Mouse (Mus musculus) heart, adult 8-10 months (tissue): Measurements from ENCODE around the gene Irf3. TPM values are rescaled to one million over a fixed set of nuclear protein-coding genes. Genes with fewer than 3 reads are reported as not detected.
A peak's percentile ranks its signal among the peaks of the same experiment; 100 is the strongest.

Source experiments
- DNase-seq: peaks from one replicate; pipeline ENCODE4 v3.0.0; 2022; ENCODE audit warnings: low spot score
- total RNA-seq, 4 experiments: library from RNA; stranded (reverse); gene quantifications; 2 replicates each; pipeline ENCODE4 v1.2.4; 2022

Irf3 gene
- total RNA-seq, result 10 to 100 TPM; 23.2 to 31.9 (median 27.0) TPM

GRCm38 (mm10) chr7:44997231-44997939, at the start of gene Irf3:
Gene Irf3, plus strand, starts transcription at chr7:44997648.
- peak; percentile 99 for DNase-seq

GRCm38 (mm10) chr7:44949922-44950321, 47.5 kb upstream of the Irf3 start:
- no peak for DNase-seq

- peak; percentile 80 for DNase-seq
Measured at GRCm38 (mm10) chr7:44951960-44952359, 45.5 kb upstream of the Irf3 start.

GRCm38 (mm10) chr7:44952611-44953306, 44.7 kb upstream of the Irf3 start:
- DNase-seq, result peak; percentile 94

- no peak for DNase-seq
Measured at GRCm38 (mm10) chr7:44953561-44953960, 43.9 kb upstream of the Irf3 start.

- no peak for DNase-seq
Measured at GRCm38 (mm10) chr7:44954091-44954885, 43.2 kb upstream of the Irf3 start.

- DNase-seq, result no peak
Measured at GRCm38 (mm10) chr7:44955628-44956027, 41.8 kb upstream of the Irf3 start.

- DNase-seq, result no peak
Measured at GRCm38 (mm10) chr7:44956266-44956665, 41.2 kb upstream of the Irf3 start.

GRCm38 (mm10) chr7:44957183-44957835, 40.1 kb upstream of the Irf3 start:
- DNase-seq, result no peak

GRCm38 (mm10) chr7:44958208-44958607, 39.2 kb upstream of the Irf3 start:
- peak; percentile 55 for DNase-seq

GRCm38 (mm10) chr7:44959281-44959680, 38.2 kb upstream of the Irf3 start:
- DNase-seq, result no peak

GRCm38 (mm10) chr7:44959874-44960511, 37.5 kb upstream of the Irf3 start:
- DNase-seq, result no peak

GRCm38 (mm10) chr7:44960512-44960910, 36.9 kb upstream of the Irf3 start:
- DNase-seq, result no peak

- DNase-seq, result no peak
Measured at GRCm38 (mm10) chr7:44962337-44962736, 35.1 kb upstream of the Irf3 start.

- DNase-seq, result no peak
Measured at GRCm38 (mm10) chr7:44962831-44963230, 34.6 kb upstream of the Irf3 start.

GRCm38 (mm10) chr7:44964990-44965389, 32.5 kb upstream of the Irf3 start:
- DNase-seq, result no peak

- no peak for DNase-seq
Measured at GRCm38 (mm10) chr7:44965975-44966374, 31.5 kb upstream of the Irf3 start.

GRCm38 (mm10) chr7:44966638-44967037, 30.8 kb upstream of the Irf3 start:
- no peak for DNase-seq

GRCm38 (mm10) chr7:44970231-44970691, 27.2 kb upstream of the Irf3 start:
- peak; percentile 82 for DNase-seq

- no peak for DNase-seq
Measured at GRCm38 (mm10) chr7:44971142-44971541, 26.3 kb upstream of the Irf3 start.
